Mouse (Mus musculus) forebrain, embryonic 10.5 days (tissue): ENCODE measurements around the gene Clrn1. TPM values are rescaled to one million over a fixed set of nuclear protein-coding genes. Genes with fewer than 3 reads are reported as not detected.
A peak's percentile ranks its signal among the peaks of the same experiment; 100 is the strongest.
"Not testable (repeated sequence)": the region's sequence is repeated elsewhere in the genome, so short reads cannot be mapped to it uniquely, and the experiment has no call there.

ENCODE experiments used
- DNase-seq: peaks from one replicate; pipeline ENCODE4 v3.0.0-alpha.2; 2017; ENCODE audit warnings: low spot score; ENCODE audit errors: extremely low spot score
- H3K27ac ChIP-seq: fragments of 300-500 bp; sonication (generic); 2 replicates; pipeline ENCODE4 v1.5.1; 2016; ENCODE audit warnings: mild to moderate bottlenecking
- H3K27me3 ChIP-seq: fragments of 300-500 bp; sonication (generic); 2 replicates; pipeline ENCODE4 v1.6.1; 2016; ENCODE audit warnings: mild to moderate bottlenecking; ENCODE audit not compliant: poor library complexity, severe bottlenecking
- H3K36me3 ChIP-seq: fragments of 300-500 bp; sonication (generic); replicated peaks from 2 replicates; pipeline ENCODE4 v1.6.1; 2016; ENCODE audit warnings: mild to moderate bottlenecking, moderate library complexity
- H3K4me1 ChIP-seq: fragments of 300-500 bp; sonication (generic); 2 replicates; pipeline ENCODE4 v1.6.1; 2016
- H3K4me3 ChIP-seq: fragments of 300-500 bp; sonication (generic); 2 replicates; pipeline ENCODE4 v1.5.1; 2016; ENCODE audit warnings: mild to moderate bottlenecking, moderate library complexity
- H3K9me3 ChIP-seq: fragments of 300-500 bp; sonication (generic); 2 replicates; pipeline ENCODE4 v1.6.1; 2016; ENCODE audit warnings: mild to moderate bottlenecking, moderate library complexity
- WGBS: fragments of 180-500 bp; shearing (Covaris S2); methylation state at CpG from one replicate; pipeline ENCODE4 v1.1.7; 2016; 5-methylcytosine and 5-hydroxymethylcytosine counted together
- polyA plus RNA-seq: library from polyadenylated mRNA; unstranded; fragments of >200 nt; fragmentation: Nextera tagmentation; extraction: Ambion mirVana; gene quantifications from 2 replicates; pipeline ENCODE4 v1.2.1, GENCODE M21; 2016

The Clrn1 gene
- polyA plus RNA-seq, 1 experiment from 2014 or later, result not detected

DNA sequence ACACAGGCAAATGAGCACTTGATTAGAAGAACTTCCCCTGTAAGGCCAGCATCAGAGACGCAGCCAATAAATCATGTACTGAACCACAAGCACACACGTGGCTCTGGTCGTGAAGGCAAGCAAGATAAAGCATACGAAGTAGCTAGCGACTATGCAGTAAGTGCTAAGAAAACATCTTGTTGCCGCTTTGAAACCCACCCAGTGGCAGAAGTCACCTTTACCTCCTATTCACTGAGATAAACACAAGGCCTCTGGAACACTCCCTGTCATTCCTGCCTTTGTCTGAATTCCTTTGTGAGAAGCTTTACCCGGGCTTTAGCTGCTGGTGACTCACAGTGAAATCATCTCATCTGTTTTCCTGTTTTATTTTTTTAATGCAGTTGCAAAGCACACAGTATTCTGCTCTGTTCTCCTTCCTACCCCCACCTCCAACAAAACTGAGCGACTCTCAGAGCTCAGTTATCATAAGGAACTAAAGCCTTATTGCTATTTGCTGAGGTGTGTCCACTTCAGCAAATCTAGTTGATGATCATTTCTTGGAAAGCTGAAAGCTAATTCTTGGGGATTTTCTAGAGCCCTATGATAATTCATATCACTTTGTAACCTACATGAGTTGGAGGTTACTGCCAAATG, 2.1 kb downstream of the Clrn1 start:
- no peak for DNase-seq
- no peaks in the 10 kb centered on the region for H3K9me3 ChIP-seq
- 0 out of 2 replicates have a peak, but pooled peaks cover 7% of the 10 kb centered on the region for H3K27me3 ChIP-seq
- WGBS, result 31% methylated on average over 8 of the region's 8 CpGs
- H3K4me3 ChIP-seq, result no peak overlapping the region
- peaks cover 47% of the 10 kb centered on the region for H3K4me1 ChIP-seq
- no peaks in the 10 kb centered on the region for H3K36me3 ChIP-seq
- peak overlapping the region; percentile 62; the same call in 1 of the 2 replicates for H3K27ac ChIP-seq

DNA sequence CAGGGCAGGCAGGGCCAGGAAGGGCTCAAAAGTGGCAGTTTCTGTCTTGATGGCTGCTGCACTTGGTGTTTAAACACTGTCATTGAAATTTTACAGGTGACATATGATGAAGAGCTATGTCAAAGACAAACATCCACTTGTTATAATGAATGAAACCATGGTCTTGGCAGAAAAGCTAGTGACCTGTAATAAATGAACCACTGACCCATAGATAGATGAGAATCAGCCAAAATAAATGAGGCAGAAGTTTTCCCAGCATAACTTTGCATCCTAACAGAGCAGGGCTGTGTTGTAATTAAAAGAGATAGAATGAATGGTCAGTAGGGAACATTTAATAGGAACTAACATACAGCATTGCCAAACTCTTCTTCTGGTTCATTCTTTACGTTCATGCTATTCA, 4.1 kb downstream of the Clrn1 start:
- 0 out of 2 replicates have a peak, but pooled peaks cover 7% of the 10 kb centered on the region for H3K27me3 ChIP-seq
- H3K36me3 ChIP-seq, result no peaks in the 10 kb centered on the region
- no peak overlapping the region for H3K4me3 ChIP-seq
- no peak for DNase-seq
- H3K27ac ChIP-seq, result no peak overlapping the region
- 58% methylated on average over 1 of the region's 1 CpGs for WGBS
- H3K4me1 ChIP-seq, result peaks cover 47% of the 10 kb centered on the region
- no peaks in the 10 kb centered on the region for H3K9me3 ChIP-seq

DNA sequence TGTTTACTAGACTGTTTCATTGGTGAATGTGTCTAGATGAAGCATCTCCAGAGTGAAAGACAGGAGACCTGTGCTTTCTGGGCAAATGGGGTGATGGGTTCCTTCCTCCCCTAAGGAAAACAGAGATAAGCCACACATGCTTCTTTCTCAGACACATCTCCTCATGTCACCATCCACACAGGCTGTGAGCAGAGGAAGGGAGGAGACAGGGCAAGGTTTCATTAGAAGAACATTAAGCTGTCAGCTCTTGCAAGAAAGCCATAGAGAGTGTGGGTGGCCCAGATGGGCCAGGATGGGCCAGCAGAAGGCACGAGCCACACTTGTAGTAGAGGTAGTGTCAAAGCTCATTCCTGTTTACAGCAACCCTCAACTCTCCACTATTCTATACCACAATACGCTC, 5.0 kb downstream of the Clrn1 start:
- Histone ChIP-seq H3K27ac (no peak overlapping the region), H3K4me1 (peaks cover 46% of the 10 kb centered on the region), H3K4me3 (no peak overlapping the region), H3K36me3 (no peaks in the 10 kb centered on the region), H3K27me3 (0 out of 2 replicates have a peak, but pooled peaks cover 7% of the 10 kb centered on the region), H3K9me3 (no peaks in the 10 kb centered on the region)
- no peak for DNase-seq
- 81% methylated on average over 2 of the region's 2 CpGs for WGBS

DNA sequence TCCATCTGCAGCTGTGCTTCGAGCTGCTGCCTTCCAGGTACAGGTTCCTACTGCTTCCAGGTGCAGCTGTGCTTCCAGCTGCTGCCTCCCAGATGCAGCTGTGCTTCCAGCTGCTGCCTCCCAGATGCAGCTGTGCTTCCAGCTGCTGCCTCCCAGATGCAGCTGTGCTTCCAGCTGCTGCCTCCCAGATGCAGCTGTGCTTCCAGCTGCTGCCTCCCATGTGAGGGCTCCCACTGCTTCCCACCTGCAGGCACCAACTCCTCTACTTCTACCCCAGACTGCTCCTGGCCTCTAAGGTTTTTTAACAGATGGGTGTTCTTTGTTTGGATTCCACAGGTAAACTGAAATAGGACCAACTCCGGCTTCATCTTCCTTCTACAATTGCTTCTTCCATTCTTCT, 13.3 kb downstream of the Clrn1 start:
- H3K4me1 ChIP-seq, result not testable (repeated sequence)
- WGBS, result 88% methylated on average over 2 of the region's 2 CpGs

DNA sequence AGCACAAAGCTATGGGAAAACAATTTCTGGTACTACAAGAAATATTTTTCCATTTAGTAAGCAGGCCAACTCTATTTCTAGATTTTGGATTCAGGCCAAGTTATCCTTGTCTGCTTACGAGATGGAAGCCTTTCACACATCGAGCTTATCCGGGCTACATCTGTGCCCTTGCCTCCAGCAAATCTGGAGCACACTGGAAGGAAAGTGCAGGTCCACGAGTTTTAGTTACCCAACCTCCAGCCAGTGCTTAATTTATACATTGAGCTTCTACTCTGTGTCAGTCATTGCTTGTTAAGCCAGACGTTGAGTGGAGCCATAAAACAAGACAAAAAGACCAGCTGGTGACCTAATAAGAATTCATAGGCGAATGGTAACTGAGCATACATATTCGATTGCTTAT, 19.4 kb downstream of the Clrn1 start:
- H3K27ac ChIP-seq, result no peak overlapping the region
- H3K27me3 ChIP-seq, result no peaks in the 10 kb centered on the region
- no peaks in the 10 kb centered on the region for H3K36me3 ChIP-seq
- DNase-seq, result no peak
- no peak overlapping the region for H3K4me3 ChIP-seq
- no peaks in the 10 kb centered on the region for H3K9me3 ChIP-seq
- peaks cover 11% of the 10 kb centered on the region for H3K4me1 ChIP-seq
- 80% methylated on average over 7 of the region's 7 CpGs for WGBS

More for the DNA sequence above, 13.3 kb downstream of the Clrn1 start:
- not testable (repeated sequence) for H3K27me3 ChIP-seq, H3K4me3 ChIP-seq, H3K27ac ChIP-seq, DNase-seq, H3K9me3 ChIP-seq, H3K36me3 ChIP-seq

DNA sequence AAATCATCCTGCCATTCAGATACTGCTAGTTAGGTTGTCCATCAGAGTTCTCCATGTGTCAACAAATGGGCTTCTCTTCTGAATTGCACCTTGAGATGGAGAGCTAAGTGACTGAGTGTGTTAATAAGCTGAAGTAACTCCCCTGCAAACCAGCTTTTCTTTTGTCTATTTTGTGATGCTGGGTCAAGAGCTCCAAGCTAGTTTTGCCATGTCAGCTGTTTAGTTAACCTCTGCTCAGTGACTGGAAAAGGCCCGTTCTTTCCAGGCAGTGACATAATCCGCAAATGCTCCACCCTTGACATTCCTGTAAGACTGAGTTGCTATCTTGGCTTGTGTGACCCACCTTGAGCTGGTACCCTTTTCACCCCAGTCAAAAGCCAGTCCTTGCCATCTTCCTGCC, 22.2 kb downstream of the Clrn1 start:
- Histone ChIP-seq H3K36me3 (no peaks in the 10 kb centered on the region), H3K27ac (no peak overlapping the region), H3K4me1 (peaks cover 11% of the 10 kb centered on the region), H3K9me3 (no peaks in the 10 kb centered on the region), H3K4me3 (no peak overlapping the region), H3K27me3 (no peaks in the 10 kb centered on the region)
- DNase-seq, result no peak
- WGBS, result 82% methylated on average over 2 of the region's 2 CpGs

DNA sequence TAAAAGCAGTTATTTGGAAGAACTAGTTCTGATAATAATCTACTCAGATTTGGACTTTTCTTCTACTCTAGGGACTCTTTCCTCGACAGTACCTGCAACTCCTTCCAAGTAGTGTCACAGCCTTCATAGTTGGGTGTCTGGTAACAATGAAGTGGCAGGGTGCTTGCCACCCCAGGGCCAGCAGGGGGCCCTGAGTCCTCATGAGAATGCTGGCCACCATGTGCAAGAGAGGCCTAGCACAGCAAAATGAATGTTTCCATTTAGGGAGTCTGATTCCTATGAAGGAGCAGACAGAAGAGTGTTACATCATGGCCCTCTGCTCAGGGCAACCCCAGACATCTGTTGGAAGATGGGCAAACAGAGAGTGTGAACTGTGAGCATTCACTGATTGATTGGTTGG, 41.7 kb downstream of the Clrn1 start:
- H3K27me3 ChIP-seq, result no peaks in the 10 kb centered on the region
- DNase-seq, result no peak
- H3K4me3 ChIP-seq, result no peak overlapping the region
- WGBS, result 54% methylated on average over 1 of the region's 1 CpGs
- H3K9me3 ChIP-seq, result no peaks in the 10 kb centered on the region
- H3K27ac ChIP-seq, result no peak overlapping the region
- no peaks in the 10 kb centered on the region for H3K4me1 ChIP-seq
- H3K36me3 ChIP-seq, result no peaks in the 10 kb centered on the region

DNA sequence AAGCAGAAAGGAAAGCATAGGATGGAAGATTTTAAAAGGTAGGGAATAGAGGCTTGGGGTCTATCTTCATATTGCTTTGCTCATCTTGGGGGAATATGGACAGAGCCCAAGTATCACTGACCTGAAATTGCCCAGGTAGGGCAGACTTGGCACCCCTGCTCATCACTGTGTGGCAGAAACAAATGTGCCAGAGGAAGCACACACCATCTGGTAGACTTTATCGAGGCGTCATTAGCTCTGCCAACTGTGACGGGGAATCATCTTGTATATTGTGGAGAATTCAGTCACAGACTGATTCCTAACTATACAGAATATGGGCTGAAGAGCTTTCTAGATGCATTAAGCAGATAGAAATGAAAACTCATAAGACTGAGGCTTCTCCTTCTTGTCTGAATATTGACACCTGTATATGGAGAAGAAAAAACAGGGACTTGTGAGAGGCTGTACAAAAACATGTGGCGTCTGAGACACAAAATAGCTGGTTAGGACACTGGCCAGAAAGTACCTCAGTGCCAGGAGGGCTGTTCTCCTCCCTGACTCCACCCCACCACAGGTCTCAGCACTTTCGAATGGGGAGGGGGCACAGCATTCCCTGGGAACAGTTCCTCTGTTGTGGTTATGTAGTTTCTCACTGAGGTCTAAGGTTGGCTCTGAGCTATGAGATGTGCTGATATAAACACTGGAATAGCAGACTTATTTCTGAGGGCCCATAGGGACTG, 51.5 kb downstream of the Clrn1 start:
- Histone ChIP-seq H3K4me3 (no peak overlapping the region), H3K9me3 (no peaks in the 10 kb centered on the region), H3K4me1 (no peaks in the 10 kb centered on the region), H3K36me3 (no peaks in the 10 kb centered on the region), H3K27ac (no peak overlapping the region), H3K27me3 (peaks cover 17% of the 10 kb centered on the region)
- DNase-seq, result no peak
- 92% methylated on average over 5 of the region's 5 CpGs for WGBS

DNA sequence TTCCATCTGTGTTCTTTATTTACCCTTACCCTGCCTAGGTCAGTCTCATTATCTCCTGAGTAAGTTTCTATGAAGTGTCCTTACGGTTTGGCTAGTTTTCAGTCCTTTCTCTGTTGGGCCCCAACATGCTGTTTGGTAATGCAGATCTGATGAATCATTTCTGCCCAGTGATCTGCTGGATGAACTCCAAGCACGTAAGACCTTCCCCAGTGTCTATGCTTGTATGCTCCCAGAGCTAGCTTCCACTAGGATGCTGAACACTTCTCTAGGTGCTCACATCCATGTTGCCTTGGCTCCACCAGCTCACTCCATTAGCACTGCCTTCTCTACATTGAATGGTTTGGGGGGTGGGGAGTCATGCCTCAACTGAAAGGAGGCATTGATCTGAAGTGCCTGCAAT, 52.3 kb downstream of the Clrn1 start:
- Histone ChIP-seq H3K27me3 (peaks cover 24% of the 10 kb centered on the region), H3K9me3 (no peaks in the 10 kb centered on the region), H3K27ac (no peak overlapping the region), H3K36me3 (no peaks in the 10 kb centered on the region), H3K4me1 (no peaks in the 10 kb centered on the region), H3K4me3 (no peak overlapping the region)
- 83% methylated on average over 2 of the region's 2 CpGs for WGBS
- DNase-seq, result no peak

DNA sequence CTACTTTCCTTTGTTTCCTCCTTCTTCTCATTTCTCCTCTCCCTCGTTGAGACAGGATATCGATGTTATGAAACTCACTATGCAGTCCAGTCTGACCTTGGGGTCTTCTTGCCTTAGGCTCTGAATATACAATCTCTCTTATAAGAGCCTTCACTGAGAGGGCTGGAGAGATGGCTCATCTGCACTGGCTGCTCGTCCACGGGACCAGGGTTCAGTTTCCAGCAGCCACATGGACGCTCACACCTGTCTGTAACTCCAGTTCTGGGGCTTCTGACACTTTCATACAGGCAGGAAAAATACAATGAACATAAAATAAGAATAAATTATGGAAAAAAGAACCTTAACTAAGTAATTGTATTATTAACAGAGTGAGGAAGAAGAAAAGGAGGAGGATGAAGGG, 53.6 kb downstream of the Clrn1 start:
- no peaks in the 10 kb centered on the region for H3K36me3 ChIP-seq
- H3K27ac ChIP-seq, result no peak overlapping the region
- peaks cover 6% of the 10 kb centered on the region for H3K4me1 ChIP-seq
- 91% methylated on average over 5 of the region's 5 CpGs for WGBS
- H3K27me3 ChIP-seq, result peaks cover 34% of the 10 kb centered on the region
- no peak for DNase-seq
- H3K9me3 ChIP-seq, result no peaks in the 10 kb centered on the region
- H3K4me3 ChIP-seq, result no peak overlapping the region

DNA sequence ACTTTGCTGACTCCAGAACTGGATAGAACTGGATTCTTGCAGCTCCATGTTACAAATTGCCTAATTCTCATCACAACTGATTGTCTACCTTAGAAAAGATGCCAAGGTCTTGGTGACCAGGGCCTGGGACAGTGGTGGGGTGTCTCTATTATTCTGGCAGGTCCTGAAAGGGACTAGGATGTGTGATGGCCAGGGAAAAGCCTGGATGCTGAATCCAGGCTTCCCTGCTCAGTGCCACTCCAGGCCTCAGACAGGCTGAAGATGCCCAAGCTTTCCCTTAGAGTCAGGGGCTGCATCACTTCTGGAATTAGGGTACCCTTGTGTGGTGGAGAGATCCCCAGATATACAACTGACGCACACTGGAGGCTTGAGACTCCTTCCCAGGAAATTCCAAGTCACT, 55.2 kb downstream of the Clrn1 start:
- Histone ChIP-seq H3K4me3 (no peak overlapping the region), H3K36me3 (no peaks in the 10 kb centered on the region), H3K27me3 (peaks cover 34% of the 10 kb centered on the region), H3K27ac (no peak overlapping the region), H3K9me3 (no peaks in the 10 kb centered on the region), H3K4me1 (peaks cover 16% of the 10 kb centered on the region)
- no peak for DNase-seq
- WGBS, result 78% methylated on average over 1 of the region's 1 CpGs

DNA sequence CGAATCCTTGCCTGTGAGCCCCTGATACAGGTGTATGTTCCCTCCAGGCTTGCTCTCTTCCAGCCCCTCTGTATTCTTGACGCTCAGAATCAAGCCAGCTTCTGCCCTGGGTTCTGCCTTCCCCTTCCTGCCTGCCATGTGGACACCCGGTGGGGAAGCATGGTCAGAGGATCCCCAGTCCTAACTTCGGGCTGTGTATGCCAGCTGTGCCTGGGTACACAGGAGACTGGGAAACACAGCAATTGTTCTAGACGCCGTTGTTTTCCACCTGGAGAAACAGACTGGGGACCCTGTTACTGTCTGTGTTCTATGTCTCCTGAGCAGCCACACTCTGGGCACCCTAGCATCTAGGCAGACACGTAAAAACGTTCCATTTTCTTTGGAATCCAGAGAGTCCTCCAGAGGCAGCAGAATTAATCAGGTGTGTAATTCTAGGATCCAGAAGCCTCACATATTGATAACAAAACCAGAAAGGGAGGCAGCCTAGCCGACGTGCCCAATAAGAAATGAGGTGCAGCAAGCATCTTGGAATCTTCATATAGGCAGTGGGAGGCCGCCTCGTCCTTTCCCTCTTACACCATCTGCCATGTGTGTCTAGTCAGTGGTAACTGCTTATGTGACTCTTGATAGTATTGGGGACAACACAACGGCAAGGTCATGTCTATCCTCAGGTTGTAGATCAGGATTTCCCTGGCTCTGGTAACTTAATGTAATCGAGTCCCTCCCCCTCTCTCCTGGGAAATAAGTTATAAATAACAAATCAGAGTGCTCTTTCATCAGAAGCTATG, 56.6 kb downstream of the Clrn1 start:
- DNase-seq, result no peak
- Histone ChIP-seq H3K27me3 (peaks cover 40% of the 10 kb centered on the region), H3K4me3 (no peak overlapping the region), H3K9me3 (no peaks in the 10 kb centered on the region), H3K36me3 (no peaks in the 10 kb centered on the region), H3K4me1 (peaks cover 16% of the 10 kb centered on the region), H3K27ac (no peak overlapping the region)
- WGBS, result 89% methylated on average over 14 of the region's 14 CpGs

DNA sequence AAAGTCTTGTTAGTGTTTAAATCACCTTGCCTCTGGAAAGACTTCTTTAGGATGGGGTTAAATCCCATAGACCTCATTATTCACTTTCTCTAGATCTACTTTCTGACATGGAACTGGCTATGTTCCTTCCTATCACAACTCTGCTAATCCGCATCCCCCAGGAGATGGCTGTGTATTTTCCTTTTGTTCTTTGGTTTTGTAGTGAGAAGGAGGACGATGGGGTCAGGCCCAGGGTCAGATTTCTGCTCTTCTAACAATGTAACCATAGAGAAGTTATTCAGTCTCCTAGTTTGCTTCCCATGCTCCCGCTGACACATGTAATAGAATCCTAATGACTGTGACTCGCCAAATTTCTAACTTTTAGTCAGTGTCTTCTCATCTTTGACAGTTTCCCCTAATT, 58.9 kb downstream of the Clrn1 start:
- no peak overlapping the region for H3K27ac ChIP-seq
- peak; percentile 44 for DNase-seq
- WGBS, result 5% methylated on average over 4 of the region's 4 CpGs
- no peaks in the 10 kb centered on the region for H3K9me3 ChIP-seq
- H3K36me3 ChIP-seq, result no peaks in the 10 kb centered on the region
- H3K4me1 ChIP-seq, result peaks cover 16% of the 10 kb centered on the region
- H3K27me3 ChIP-seq, result peaks cover 53% of the 10 kb centered on the region
- H3K4me3 ChIP-seq, result no peak overlapping the region
